Mouse (Mus musculus) ES-E14 (cell line): Measurements from ENCODE around the gene Nek6.

Experiments
- HCFC1 ChIP-seq: IDR thresholded peaks from 2 replicates; pipeline ENCODE4 v1.6.1; 2012; ENCODE audit warnings: low read length, inconsistent platforms, borderline replicate concordance; ENCODE audit not compliant: insufficient read depth
- MAFK ChIP-seq: IDR thresholded peaks from 2 replicates; pipeline ENCODE4 v1.6.1; 2014; ENCODE audit warnings: mild to moderate bottlenecking, low read depth, low read length, inconsistent platforms; ENCODE audit not compliant: insufficient read depth
- ZC3H11A ChIP-seq: IDR thresholded peaks from 2 replicates; pipeline ENCODE4 v1.6.1; 2012; ENCODE audit warnings: low read depth, mild to moderate bottlenecking, inconsistent platforms, low read length, borderline replicate concordance
- ZNF384 ChIP-seq: IDR thresholded peaks from 2 replicates; pipeline ENCODE4 v1.6.1; 2012; ENCODE audit warnings: low read depth, low read length, inconsistent platforms

- TF ChIP-seq HCFC1 = no peak
- TF ChIP-seq ZC3H11A = no peak
- TF ChIP-seq ZNF384 = no peak
- no peak for TF ChIP-seq MAFK
These were observed 75.3 kb downstream of the Nek6 start for GRCm38 (mm10) chr2:38586733-38587132.
